Mouse (Mus musculus) embryonic facial prominence, embryonic 14.5 days (tissue): Measurements from ENCODE around the gene Trim26. TPM values are rescaled to one million over a fixed set of nuclear protein-coding genes. Genes with fewer than 3 reads are reported as not detected.
"Not testable (repeated sequence)": the region's sequence is repeated elsewhere in the genome, so short reads cannot be mapped to it uniquely, and the experiment has no call there.

Source experiments
- ATAC-seq: fragments of 200-750 bp; cut with Nextera tagmentation; 2 replicates; pipeline ENCODE4 v1.8.0; 2017; ENCODE audit warnings: low read depth, moderate number of reproducible peaks, moderate TSS enrichment
- DNase-seq: peaks from one replicate; pipeline ENCODE4 v3.0.0-alpha.2; 2015; ENCODE audit warnings: low spot score
- H3K27ac ChIP-seq: fragments of 300-500 bp; sonication (generic); replicated peaks from 2 replicates; pipeline ENCODE4 v1.5.1; 2014; ENCODE audit warnings: low read depth, mild to moderate bottlenecking, low read length, moderate library complexity
- H3K27me3 ChIP-seq: fragments of 300-500 bp; sonication (generic); replicated peaks from 2 replicates; pipeline ENCODE4 v1.6.1; 2014; ENCODE audit warnings: low read length; ENCODE audit not compliant: control insufficient read depth, insufficient read depth
- H3K36me3 ChIP-seq: fragments of 300-500 bp; sonication (generic); 2 replicates; pipeline ENCODE4 v1.6.1; 2014; ENCODE audit warnings: low read length, mixed read lengths; ENCODE audit not compliant: control insufficient read depth, insufficient read depth
- H3K4me1 ChIP-seq: fragments of 300-500 bp; sonication (generic); 2 replicates; pipeline ENCODE4 v1.6.1; 2014; ENCODE audit warnings: antibody characterized with exemption, low read length; ENCODE audit not compliant: control insufficient read depth, insufficient read depth
- H3K4me2 ChIP-seq: fragments of 300-500 bp; sonication (generic); 2 replicates; pipeline ENCODE4 v1.6.1; 2014; ENCODE audit warnings: low read depth, mild to moderate bottlenecking, low read length, moderate library complexity, mixed read lengths
- H3K4me3 ChIP-seq: fragments of 300-500 bp; sonication (generic); 2 replicates; pipeline ENCODE4 v1.5.1; 2014; ENCODE audit warnings: low read depth, mild to moderate bottlenecking, low read length
- H3K9ac ChIP-seq: fragments of 300-500 bp; sonication (generic); 2 replicates; pipeline ENCODE4 v1.6.1; 2014; ENCODE audit warnings: low read depth, mild to moderate bottlenecking, low read length, moderate library complexity, mixed read lengths
- H3K9me3 ChIP-seq: fragments of 300-500 bp; sonication (generic); 2 replicates; pipeline ENCODE4 v1.6.1; 2016; ENCODE audit warnings: low read length; ENCODE audit not compliant: control insufficient read depth
- WGBS: fragments of 180-500 bp; shearing (Covaris S2); extraction: QIAGEN DNeasy Blood & Tissue Kit; methylation state at CpG from one replicate; pipeline ENCODE4 v1.1.7; 2014; 5-methylcytosine and 5-hydroxymethylcytosine counted together
- polyA plus RNA-seq: library from polyadenylated mRNA; unstranded; fragments of >200 nt; fragmentation: Nextera tagmentation; extraction: Ambion mirVana; gene quantifications from 2 replicates; pipeline ENCODE4 v1.2.1, GENCODE M21; 2014

Trim26 gene
- polyA plus RNA-seq, 1 experiment from 2014 or later: 28.5 TPM

DNA sequence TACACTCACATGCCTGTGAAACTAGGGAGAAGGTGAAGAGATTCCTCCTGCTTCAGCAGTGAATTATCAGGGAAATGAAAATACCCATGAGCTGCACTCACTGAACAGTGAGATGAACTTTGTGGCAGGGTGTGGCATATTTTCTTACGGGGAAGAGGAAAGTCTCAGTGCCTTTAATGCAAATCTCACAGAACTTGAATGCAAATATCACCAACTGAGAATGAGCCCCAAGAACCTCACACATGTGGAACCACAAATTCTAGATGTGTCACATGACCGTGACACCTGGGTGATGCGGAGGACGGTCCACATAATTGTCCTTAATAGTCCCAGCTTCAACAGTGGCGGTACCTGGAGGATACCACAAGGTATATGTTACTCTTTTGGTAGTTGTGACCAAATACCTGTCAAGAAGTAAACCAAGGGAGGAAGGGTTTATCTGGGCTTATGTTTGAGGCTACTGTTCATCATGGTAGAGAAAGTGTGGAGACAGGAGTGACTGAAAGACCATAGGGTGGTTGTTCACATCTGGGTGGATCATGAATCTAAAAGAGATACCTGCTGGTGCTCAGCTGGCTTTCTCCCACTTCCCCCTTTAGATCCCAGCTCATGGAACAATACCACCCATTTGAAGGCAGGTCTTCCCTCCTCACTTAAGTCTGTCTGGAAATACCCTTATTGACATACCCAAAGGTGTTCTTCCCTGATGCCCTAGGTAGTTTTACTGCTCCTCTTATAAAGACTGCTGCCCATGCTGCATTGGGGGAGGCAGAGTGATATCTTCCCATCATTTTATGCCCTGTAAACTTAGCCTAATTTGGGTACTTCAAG lies 53.4 kb downstream of the Trim26 start, which contains the start of gene Trim40:
Gene Trim40, minus strand, starts transcription at position 51 of the 831 bp plus-strand sequence.
- Histone ChIP-seq H3K9me3 (no peaks in the 10 kb centered on the region), H3K36me3 (no peaks in the 10 kb centered on the region), H3K4me1 (no peaks in the 10 kb centered on the region), H3K27ac (no peak within 1 kb of the TSS), H3K4me3 (no peak within 1 kb of the TSS), H3K27me3 (0 out of 2 replicates have a peak, but pooled peaks cover 4% of the 10 kb centered on the region), H3K9ac (no peak within 1 kb of the TSS), H3K4me2 (no peak within 1 kb of the TSS)
- WGBS: 80% methylated on average over 5 of the region's 5 CpGs
- ATAC-seq: no peak
- DNase-seq: no peak

GRCm38 (mm10) chr17:36891496-36891895 lies 54.6 kb downstream of the Trim26 start:
- not testable (repeated sequence) for H3K27me3 ChIP-seq, H3K4me1 ChIP-seq, DNase-seq, ATAC-seq, H3K4me2 ChIP-seq, H3K9ac ChIP-seq, H3K9me3 ChIP-seq, H3K27ac ChIP-seq, H3K36me3 ChIP-seq, H3K4me3 ChIP-seq
- WGBS: 90% methylated on average over 1 of the region's 1 CpGs

DNA sequence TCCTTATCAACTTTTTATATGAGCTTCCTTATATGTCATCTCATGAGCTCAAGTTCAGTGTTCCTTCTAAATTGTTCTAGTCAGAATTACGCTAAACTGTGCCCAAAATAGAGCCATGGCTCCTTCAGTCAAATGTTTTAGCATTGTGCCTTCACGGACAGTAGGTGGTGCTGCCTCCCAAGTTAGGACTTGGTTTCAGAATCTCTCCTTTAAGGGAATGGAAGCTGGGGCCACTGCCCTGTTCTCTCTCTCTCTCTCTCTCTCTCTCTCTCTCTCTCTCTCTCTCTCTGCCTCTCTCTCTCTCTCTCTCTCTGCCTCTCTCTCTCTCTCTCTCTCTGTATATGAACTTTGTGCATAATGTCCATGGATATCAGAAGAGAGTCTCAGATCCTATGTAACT lies 55.4 kb downstream of the Trim26 start:
- Histone ChIP-seq H3K36me3 (no peaks in the 10 kb centered on the region), H3K27ac (no peak overlapping the region), H3K9me3 (no peaks in the 10 kb centered on the region), H3K4me1 (no peaks in the 10 kb centered on the region), H3K4me2 (no peak overlapping the region), H3K9ac (no peak overlapping the region), H3K4me3 (no peak overlapping the region), H3K27me3 (0 out of 2 replicates have a peak, but pooled peaks cover 4% of the 10 kb centered on the region)
- DNase-seq: peak; percentile 66
- WGBS: 11% methylated on average over 2 of the region's 2 CpGs
- ATAC-seq: no peak

- Histone ChIP-seq H3K4me1 (no peaks in the 10 kb centered on the region), H3K27me3 (0 out of 2 replicates have a peak, but pooled peaks cover 4% of the 10 kb centered on the region), H3K9me3 (no peaks in the 10 kb centered on the region), H3K36me3 (no peaks in the 10 kb centered on the region), H3K4me3 (no peak overlapping the region), H3K4me2 (no peak overlapping the region), H3K27ac (no peak overlapping the region), H3K9ac (no peak overlapping the region)
- no peak for ATAC-seq
- WGBS: 67% methylated on average over 5 of the region's 5 CpGs
- no peak for DNase-seq
These were observed 56.5 kb downstream of the Trim26 start for GRCm38 (mm10) chr17:36893387-36893786.

GRCm38 (mm10) chr17:36896583-36896982 lies 59.6 kb downstream of the Trim26 start:
- no peaks in the 10 kb centered on the region for H3K9me3 ChIP-seq
- no peak overlapping the region for H3K9ac ChIP-seq
- ATAC-seq (no peak), DNase-seq (peak; percentile 23)
- H3K4me3 ChIP-seq: no peak overlapping the region
- WGBS: 82% methylated on average over 1 of the region's 1 CpGs
- no peak overlapping the region for H3K27ac ChIP-seq
- H3K4me2 ChIP-seq: no peak overlapping the region
- no peaks in the 10 kb centered on the region for H3K4me1 ChIP-seq
- no peaks in the 10 kb centered on the region for H3K27me3 ChIP-seq
- no peaks in the 10 kb centered on the region for H3K36me3 ChIP-seq

DNA sequence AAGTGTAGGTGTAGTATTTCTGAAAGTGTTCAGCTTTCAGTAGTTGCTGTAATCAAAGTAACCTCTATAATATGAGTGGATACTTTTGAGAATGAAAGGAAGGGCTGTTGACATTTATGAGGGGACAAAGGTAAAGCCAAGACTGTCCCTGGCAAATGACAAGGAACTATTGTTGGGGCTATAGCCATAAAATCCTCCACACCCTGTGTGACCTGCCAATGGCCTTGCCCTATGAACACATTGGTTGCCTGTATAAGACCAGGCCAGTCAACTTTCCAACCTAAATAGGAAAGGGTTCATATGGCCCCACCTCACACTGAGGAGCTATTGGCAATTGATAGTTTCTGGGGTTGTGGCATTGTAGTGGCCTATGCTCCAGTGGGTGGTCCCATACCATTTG lies 60.1 kb downstream of the Trim26 start:
- Histone ChIP-seq H3K4me3 (no peak overlapping the region), H3K27me3 (no peaks in the 10 kb centered on the region), H3K4me1 (no peaks in the 10 kb centered on the region), H3K4me2 (no peak overlapping the region), H3K36me3 (no peaks in the 10 kb centered on the region), H3K9ac (no peak overlapping the region), H3K9me3 (no peaks in the 10 kb centered on the region), H3K27ac (no peak overlapping the region)
- ATAC-seq (no peak), DNase-seq (no peak)

DNA sequence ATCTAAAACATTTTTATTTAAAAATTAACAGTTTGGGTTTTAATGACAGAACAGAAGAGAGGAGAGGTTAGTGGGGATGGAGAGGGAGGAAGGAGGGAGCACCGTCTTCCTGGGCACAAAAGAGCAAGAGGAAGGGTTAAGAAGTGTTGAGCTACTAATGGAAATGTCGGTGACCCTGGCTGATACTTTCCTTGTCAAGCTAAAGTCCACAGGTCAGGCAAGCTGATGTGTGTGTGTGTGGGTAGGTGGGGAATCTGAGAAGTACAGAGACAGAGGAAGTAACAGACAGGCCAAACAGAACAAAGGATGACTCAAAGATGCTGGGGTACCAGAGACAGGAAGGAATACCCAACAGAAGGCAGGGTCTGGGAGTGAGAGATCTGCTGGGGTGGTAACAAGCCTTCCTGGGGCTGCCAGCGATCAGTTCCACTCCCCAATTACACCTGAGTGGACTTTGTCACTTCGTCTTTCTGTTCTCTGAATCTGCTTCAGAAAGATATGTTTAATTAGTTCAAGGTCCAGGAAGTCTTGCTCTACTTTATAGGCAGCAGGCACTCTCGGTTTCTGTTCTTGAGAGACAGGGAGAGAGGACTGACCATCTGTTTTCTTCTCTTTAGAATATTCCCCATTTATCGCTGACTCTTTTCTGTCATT lies 60.7 kb downstream of the Trim26 start, which contains the start of gene Trim31:
Gene Trim31, plus strand, starts transcription at position 567 of the 654 bp plus-strand sequence.
- no peak within 1 kb of the TSS for H3K4me3 ChIP-seq
- 63% methylated on average over 6 of the region's 6 CpGs for WGBS

DNA sequence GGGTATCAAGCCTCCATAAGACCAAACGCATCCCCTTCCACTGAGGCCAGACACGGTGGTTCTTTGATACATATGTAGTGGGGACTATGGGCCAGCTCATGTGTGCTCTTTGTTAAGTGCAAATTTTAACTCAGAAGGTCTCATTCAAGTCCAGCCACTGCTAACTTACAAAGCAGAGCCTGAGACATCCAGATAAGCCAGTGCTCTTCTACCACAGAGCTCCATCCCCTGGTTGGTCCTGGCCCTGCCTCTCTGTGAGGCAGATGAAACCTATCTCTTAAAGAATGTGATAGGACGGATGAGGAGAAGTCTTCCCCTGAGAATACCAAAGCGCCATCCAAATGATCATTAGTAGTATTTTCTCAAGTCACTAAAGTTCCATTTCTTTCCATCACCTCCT lies 62.4 kb downstream of the Trim26 start:
- no peak overlapping the region for H3K27ac ChIP-seq
- no peak overlapping the region for H3K4me3 ChIP-seq
- DNase-seq (no peak), ATAC-seq (no peak)
- no peaks in the 10 kb centered on the region for H3K9me3 ChIP-seq
- H3K9ac ChIP-seq: no peak overlapping the region
- WGBS: 80% methylated on average over 4 of the region's 4 CpGs
- H3K4me2 ChIP-seq: no peak overlapping the region
- no peaks in the 10 kb centered on the region for H3K27me3 ChIP-seq
- H3K4me1 ChIP-seq: no peaks in the 10 kb centered on the region
- H3K36me3 ChIP-seq: no peaks in the 10 kb centered on the region

More for the DNA sequence above, 60.7 kb downstream of the Trim26 start, which contains the start of gene Trim31:
- Histone ChIP-seq H3K9me3 (no peaks in the 10 kb centered on the region), H3K9ac (no peak within 1 kb of the TSS), H3K4me2 (no peak within 1 kb of the TSS), H3K27ac (no peak within 1 kb of the TSS), H3K4me1 (no peaks in the 10 kb centered on the region), H3K36me3 (no peaks in the 10 kb centered on the region), H3K27me3 (no peaks in the 10 kb centered on the region)
- ATAC-seq (no peak), DNase-seq (no peak)
